Mouse (Mus musculus): ENCODE measurements around the gene Cln6. TPM values are rescaled to one million over a fixed set of nuclear protein-coding genes. Genes with fewer than 3 reads are reported as not detected.

The Cln6 gene
- polyA plus RNA-seq, 1 experiment from 2014 or later, result 27.3 TPM

GRCm38 (mm10) chr9:62834906-62835305, 3.7 kb upstream of the Cln6 start:
- no peaks in the 10 kb centered on the region for H3K9me3 ChIP-seq (ENCODE audit: low read depth, low read length)
- 43% methylated on average over 5 of the region's 5 CpGs for WGBS
- DNase-seq (no peak), ATAC-seq (ENCODE audit: insufficient read depth) (no peak)
- H3K9ac ChIP-seq, result no peak overlapping the region
- no peak overlapping the region for H3K27ac ChIP-seq (ENCODE audit: low read depth)
- no peak for TF ChIP-seq CTCF (IDR thresholded peaks at IDR 0.05; ENCODE audit: low read depth)
- H3K4me3 ChIP-seq (ENCODE audit: low read depth, low read length), result no peak overlapping the region
- no peaks in the 10 kb centered on the region for H3K36me3 ChIP-seq (ENCODE audit: insufficient read depth)
- H3K4me1 ChIP-seq (ENCODE audit: insufficient read depth), result 0 out of 2 replicates have a peak, but pooled peaks cover 2% of the 10 kb centered on the region
- no peaks in the 10 kb centered on the region for H3K27me3 ChIP-seq (ENCODE audit: insufficient read depth, low read length)
- no peak overlapping the region for H3K4me2 ChIP-seq

GRCm38 (mm10) chr9:62835705-62836446, 2.7 kb upstream of the Cln6 start:
- WGBS, result 54% methylated on average over 4 of the region's 4 CpGs
- no peak for DNase-seq
- ATAC-seq (ENCODE audit: insufficient read depth), result no peak
- Histone ChIP-seq H3K36me3 (ENCODE audit: insufficient read depth) (no peaks in the 10 kb centered on the region), H3K4me3 (ENCODE audit: low read depth, low read length) (no peak overlapping the region), H3K27ac (ENCODE audit: low read depth) (no peak overlapping the region), H3K4me1 (ENCODE audit: insufficient read depth) (0 out of 2 replicates have a peak, but pooled peaks cover 6% of the 10 kb centered on the region), H3K4me2 (no peak overlapping the region), H3K9ac (no peak overlapping the region), H3K9me3 (ENCODE audit: low read depth, low read length) (no peaks in the 10 kb centered on the region), H3K27me3 (ENCODE audit: insufficient read depth, low read length) (no peaks in the 10 kb centered on the region)
- TF ChIP-seq CTCF (IDR thresholded peaks at IDR 0.05; ENCODE audit: low read depth), result no peak

GRCm38 (mm10) chr9:62837611-62838010, 974 bp upstream of the Cln6 start:
- Histone ChIP-seq H3K27me3 (ENCODE audit: insufficient read depth, low read length) (no peaks in the 10 kb centered on the region), H3K9me3 (ENCODE audit: low read depth, low read length) (no peaks in the 10 kb centered on the region), H3K4me2 (peak overlapping the region; percentile 83), H3K4me3 (ENCODE audit: low read depth, low read length) (no peak overlapping the region; the same call in 1 of the 2 replicates), H3K9ac (no peak overlapping the region), H3K27ac (ENCODE audit: low read depth) (peak overlapping the region; percentile 14; the same call in 1 of the 2 replicates), H3K36me3 (ENCODE audit: insufficient read depth) (no peaks in the 10 kb centered on the region), H3K4me1 (ENCODE audit: insufficient read depth) (0 out of 2 replicates have a peak, but pooled peaks cover 6% of the 10 kb centered on the region)
- 26% methylated on average over 3 of the region's 3 CpGs for WGBS
- TF ChIP-seq CTCF (IDR thresholded peaks at IDR 0.05; ENCODE audit: low read depth), result no peak
- ATAC-seq (ENCODE audit: insufficient read depth), result peak; percentile 7; the same call in 1 of the 2 replicates
- peak; percentile 17 for DNase-seq

- Histone ChIP-seq H3K9ac (no peak overlapping the region), H3K4me3 (ENCODE audit: low read depth, low read length) (peak overlapping the region; percentile 70), H3K9me3 (ENCODE audit: low read depth, low read length) (no peaks in the 10 kb centered on the region), H3K4me2 (peak overlapping the region; percentile 83), H3K36me3 (ENCODE audit: insufficient read depth) (no peaks in the 10 kb centered on the region), H3K4me1 (ENCODE audit: insufficient read depth) (0 out of 2 replicates have a peak, but pooled peaks cover 6% of the 10 kb centered on the region), H3K27ac (ENCODE audit: low read depth) (peak overlapping the region; percentile 14; the same call in 1 of the 2 replicates), H3K27me3 (ENCODE audit: insufficient read depth, low read length) (no peaks in the 10 kb centered on the region)
- 11% methylated on average over 8 of the region's 8 CpGs for WGBS
- DNase-seq (no peak), ATAC-seq (ENCODE audit: insufficient read depth) (no peak)
- no peak for TF ChIP-seq CTCF (IDR thresholded peaks at IDR 0.05; ENCODE audit: low read depth)
Measured at GRCm38 (mm10) chr9:62838146-62838505, 459 bp upstream of the Cln6 start.

GRCm38 (mm10) chr9:62839172-62839770, 686 bp downstream of the Cln6 start:
- Histone ChIP-seq H3K36me3 (ENCODE audit: insufficient read depth) (no peaks in the 10 kb centered on the region), H3K27ac (ENCODE audit: low read depth) (peak overlapping the region; percentile 90), H3K4me3 (ENCODE audit: low read depth, low read length) (peak overlapping the region; percentile 70), H3K27me3 (ENCODE audit: insufficient read depth, low read length) (no peaks in the 10 kb centered on the region), H3K9ac (peak overlapping the region; percentile 93), H3K4me2 (peak overlapping the region; percentile 83), H3K9me3 (ENCODE audit: low read depth, low read length) (no peaks in the 10 kb centered on the region), H3K4me1 (ENCODE audit: insufficient read depth) (0 out of 2 replicates have a peak, but pooled peaks cover 6% of the 10 kb centered on the region)
- DNase-seq, result no peak
- no peak for TF ChIP-seq CTCF (IDR thresholded peaks at IDR 0.05; ENCODE audit: low read depth)
- WGBS, result 6% methylated on average over 14 of the region's 14 CpGs
- ATAC-seq (ENCODE audit: insufficient read depth), result peak; percentile 6; the same call in 1 of the 2 replicates

GRCm38 (mm10) chr9:62843356-62844024, 4.9 kb downstream of the Cln6 start:
- Histone ChIP-seq H3K27me3 (ENCODE audit: insufficient read depth, low read length) (no peaks in the 10 kb centered on the region), H3K9me3 (ENCODE audit: low read depth, low read length) (no peaks in the 10 kb centered on the region), H3K27ac (ENCODE audit: low read depth) (no peak overlapping the region), H3K4me2 (no peak overlapping the region), H3K4me3 (ENCODE audit: low read depth, low read length) (no peak overlapping the region), H3K36me3 (ENCODE audit: insufficient read depth) (0 out of 2 replicates have a peak, but pooled peaks cover 8% of the 10 kb centered on the region), H3K9ac (no peak overlapping the region), H3K4me1 (ENCODE audit: insufficient read depth) (0 out of 2 replicates have a peak, but pooled peaks cover 6% of the 10 kb centered on the region)
- ATAC-seq (ENCODE audit: insufficient read depth), result no peak
- DNase-seq, result no peak
- TF ChIP-seq CTCF (IDR thresholded peaks at IDR 0.05; ENCODE audit: low read depth), result no peak
- WGBS, result 74% methylated on average over 10 of the region's 10 CpGs

Data from lung, embryonic 14.5 days (tissue).